Mouse (Mus musculus): ENCODE measurements at regions not wholly inside any gene's neighbourhood (a gene's known extent, or its start where the extent isn't known, plus 50 kb on each side); places are given as distances from the start of the nearest gene placed in this dataset.

GRCm38 (mm10) chr5:51830015-51830414 lies 262.5 kb upstream of the Ppargc1a start:
- DNase-seq, result no peak

GRCm38 (mm10) chr5:51829606-51830005 lies 262.1 kb upstream of the Ppargc1a start:
- no peak for DNase-seq

- no peak for DNase-seq
Observed at GRCm38 (mm10) chr5:51829020-51829419, 261.5 kb upstream of the Ppargc1a start.

DNA sequence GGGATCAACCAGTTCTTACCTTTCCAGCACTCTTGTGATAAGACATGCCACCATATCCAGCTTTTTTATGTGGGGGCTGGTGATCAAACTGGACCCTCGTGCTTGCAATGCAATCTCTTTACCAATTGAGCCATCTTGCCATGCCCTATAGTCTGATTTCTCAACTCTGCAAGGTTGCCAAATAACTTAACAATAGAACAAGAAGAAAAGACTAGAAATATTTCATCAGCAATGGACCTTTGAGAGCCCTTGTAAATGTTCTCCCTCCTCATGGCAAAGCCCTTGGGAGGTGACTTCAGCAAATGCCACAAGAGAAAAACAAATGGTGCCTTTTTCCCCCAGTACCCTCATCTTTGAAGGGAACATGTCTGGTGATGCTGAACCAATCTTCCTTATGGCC lies 258.7 kb upstream of the Ppargc1a start:
- DNase-seq, result no peak

DNA sequence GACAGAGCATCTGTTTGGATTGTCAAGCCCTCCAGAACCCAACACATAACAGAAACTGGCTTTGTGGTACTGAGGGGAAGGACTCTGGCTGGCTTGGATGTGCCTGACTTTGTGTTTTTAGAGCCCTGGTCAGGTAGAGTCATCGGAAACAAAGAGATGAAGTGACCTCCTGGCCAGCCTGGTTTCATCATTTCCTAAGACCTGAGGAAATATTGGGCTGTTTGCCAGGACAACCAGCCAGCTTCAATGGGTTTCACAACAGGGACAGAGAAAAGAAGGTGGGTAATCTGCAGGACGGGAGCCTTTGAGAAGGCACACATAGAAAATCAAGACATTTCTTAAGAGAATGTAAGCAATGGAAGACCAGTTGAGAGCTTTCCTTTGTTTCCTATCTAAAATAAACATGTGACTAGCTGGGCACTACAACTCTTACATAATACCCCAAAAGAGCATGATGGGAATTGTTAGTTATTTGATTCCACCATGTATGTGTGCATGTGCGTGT lies 258.1 kb upstream of the Ppargc1a start:
- DNase-seq, result no peak

DNA sequence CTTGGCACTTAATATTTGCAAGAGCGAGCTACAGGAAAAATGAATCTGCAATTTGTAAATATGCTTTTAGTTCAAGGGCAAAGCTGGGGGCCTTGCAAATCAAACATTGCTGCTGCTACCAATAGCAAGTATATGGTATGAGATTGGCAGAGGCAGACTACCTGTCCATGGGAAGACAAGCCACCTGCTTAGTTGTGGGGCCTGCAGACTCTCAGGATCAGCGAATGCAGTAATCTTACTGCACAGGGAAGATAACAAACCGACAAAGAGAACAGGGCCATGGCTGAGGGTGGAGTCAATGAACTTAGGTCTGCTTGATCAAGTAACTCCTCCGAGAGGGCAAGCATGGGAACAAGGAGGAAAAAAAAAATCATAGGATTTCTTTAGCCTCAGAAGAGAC lies 257.2 kb upstream of the Ppargc1a start:
- DNase-seq, result no peak

- DNase-seq, result no peak
Observed at GRCm38 (mm10) chr5:51823657-51824056, 256.1 kb upstream of the Ppargc1a start.

DNA sequence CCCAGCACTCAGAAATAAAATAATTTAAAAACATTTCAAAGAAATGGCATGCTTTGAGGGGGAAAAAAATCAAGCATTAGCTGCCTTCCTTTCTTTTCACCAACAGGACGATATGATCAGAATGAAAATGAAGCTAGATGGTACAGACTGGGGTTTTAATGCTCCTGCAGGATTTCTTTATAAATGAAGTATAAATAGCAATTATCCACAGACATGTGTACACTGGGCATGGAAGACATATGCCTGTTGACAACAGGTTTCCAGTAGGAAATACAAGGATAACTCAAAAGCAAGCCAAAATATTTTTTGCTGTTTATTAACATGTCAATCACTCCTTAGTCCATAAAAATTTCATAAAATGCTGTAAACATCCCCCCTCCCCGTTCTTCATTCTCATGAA lies 248.7 kb upstream of the Ppargc1a start:
- no peak for DNase-seq

DNA sequence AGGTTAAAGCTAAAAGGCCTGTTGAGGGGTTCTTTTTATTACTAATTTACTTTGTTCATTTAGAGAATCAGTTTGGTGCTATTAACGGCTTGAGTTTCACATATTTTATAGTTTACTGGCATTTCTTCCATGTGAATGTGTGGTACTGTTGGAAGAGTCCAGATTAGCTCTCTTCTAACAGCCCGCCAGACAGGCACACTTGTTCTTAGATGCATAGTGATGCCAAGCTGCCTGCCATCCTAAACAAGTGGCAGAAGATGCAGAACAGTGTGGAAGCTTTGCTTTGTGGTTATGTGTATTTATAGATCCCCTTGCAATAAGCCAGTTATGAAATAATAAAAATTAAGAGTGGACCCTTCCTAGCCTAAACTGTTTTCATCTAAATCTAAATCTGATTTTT lies 244.2 kb upstream of the Ppargc1a start:
- no peak for DNase-seq

DNA sequence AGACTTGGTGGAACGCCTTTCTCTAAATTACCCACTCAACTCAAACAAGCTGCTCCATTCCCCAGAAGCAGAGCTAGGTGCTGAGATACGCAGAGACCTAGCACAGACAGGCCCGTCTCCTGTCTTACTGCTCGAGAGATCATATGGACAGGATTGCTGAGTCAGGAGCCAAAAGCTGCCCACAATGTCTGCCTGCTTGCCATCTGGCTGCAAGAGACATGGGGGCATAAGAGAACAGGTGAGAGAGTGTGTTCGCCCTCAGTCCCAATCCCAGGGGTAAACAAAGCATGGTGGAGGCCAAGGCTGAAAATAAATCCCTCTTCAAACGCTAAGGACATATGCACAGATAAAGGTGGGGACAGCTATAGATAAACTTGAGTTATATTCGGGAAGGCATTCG lies 234.0 kb upstream of the Ppargc1a start:
- no peak for DNase-seq

- DNase-seq, result no peak
Observed at GRCm38 (mm10) chr5:51799371-51800035, 232.0 kb upstream of the Ppargc1a start.

DNA sequence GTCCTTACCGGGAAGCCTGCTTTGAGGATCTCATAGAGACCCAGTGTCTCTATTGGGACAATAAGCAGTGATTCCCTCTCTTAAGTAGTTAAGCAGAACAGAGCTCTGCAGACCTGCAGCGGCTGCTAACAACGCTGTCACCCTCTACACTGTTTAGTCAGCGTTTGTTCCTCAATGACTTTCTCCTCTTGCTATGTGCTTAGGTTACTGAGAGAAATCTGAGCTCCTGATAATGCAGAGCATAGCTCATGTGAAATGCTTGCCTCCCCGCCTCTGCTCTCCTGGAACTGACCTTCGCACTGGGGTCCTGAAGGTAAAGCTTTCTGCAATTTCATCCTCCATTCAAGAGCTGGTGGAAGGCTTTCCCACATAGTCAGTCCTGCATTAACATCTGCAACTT lies 226.6 kb upstream of the Ppargc1a start:
- no peak for DNase-seq

- no peak for DNase-seq
Observed at GRCm38 (mm10) chr5:51792950-51793349, 225.4 kb upstream of the Ppargc1a start.

GRCm38 (mm10) chr5:51788768-51789167 lies 221.2 kb upstream of the Ppargc1a start:
- DNase-seq, result no peak

DNA sequence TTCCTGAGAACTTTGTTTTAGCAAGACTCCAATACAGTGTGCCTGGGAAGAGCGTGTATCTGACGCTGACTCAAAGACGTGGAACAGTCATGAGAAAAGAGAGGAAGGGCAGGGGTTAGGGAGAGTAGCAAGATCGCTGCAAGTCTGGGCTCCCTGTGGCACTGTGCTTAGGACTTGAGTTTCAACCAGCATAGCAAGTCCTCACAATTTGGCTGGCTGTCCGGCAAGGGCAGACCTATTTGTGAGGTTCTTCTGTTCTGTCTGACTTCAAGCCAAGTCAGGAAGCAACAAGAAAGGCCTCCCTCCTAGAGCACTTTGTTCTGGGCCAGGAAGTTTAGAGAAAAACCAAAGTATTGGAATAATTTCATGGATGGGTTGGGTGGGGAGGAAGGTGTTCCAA lies 216.0 kb upstream of the Ppargc1a start:
- no peak for DNase-seq

DNA sequence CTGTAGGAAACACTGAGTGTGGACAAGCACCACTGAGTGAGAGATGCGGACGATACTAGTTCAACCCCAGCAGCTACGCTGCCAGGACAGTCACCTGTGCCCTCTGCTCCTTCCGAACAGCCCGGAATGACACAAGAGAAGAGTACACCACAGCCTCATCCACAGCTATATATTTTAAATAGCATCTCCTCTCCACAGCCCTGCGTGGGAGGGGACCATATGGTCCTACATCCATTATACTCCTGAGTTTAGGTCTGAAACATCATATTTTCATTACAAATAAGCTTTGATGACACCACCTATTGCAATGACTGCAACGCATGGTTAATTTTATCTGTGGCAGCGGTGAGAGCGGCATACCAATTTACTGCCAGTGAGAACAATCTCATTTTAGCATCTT lies 215.6 kb upstream of the Ppargc1a start:
- no peak for DNase-seq

DNA sequence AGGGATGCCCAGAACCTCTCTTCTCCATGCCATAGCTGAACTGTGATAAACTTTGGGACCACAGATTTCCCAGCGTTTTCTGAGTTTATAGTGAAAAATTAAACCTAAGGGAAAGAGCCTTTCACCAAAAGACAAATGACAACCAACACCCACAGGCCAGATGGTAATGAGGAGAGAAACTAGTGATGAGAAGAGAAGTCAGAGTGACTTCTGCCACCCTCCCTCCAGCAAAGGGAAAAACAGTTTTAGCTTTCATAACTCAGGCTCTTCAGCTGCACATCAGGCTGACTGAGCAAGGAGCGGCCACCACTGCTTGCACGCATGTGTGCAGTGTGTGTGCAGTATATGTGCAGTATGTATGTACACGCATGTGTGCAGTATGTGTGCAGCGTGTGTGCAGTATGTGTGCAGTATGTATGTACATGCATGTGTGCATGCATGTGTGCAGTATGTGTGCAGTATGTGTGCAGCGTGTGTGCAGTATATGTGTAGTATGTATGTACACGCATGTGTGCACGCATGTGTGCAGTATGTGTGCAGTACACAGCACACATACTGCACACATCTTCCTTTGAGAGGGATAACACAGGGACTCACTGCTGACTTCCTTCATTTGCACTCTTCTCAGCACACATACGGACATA lies 208.1 kb upstream of the Ppargc1a start:
- DNase-seq, result no peak

- DNase-seq, result no peak
Observed at GRCm38 (mm10) chr5:51771655-51772054, 204.1 kb upstream of the Ppargc1a start.

- no peak for DNase-seq
Observed at GRCm38 (mm10) chr5:51766111-51766510, 198.6 kb upstream of the Ppargc1a start.

DNA sequence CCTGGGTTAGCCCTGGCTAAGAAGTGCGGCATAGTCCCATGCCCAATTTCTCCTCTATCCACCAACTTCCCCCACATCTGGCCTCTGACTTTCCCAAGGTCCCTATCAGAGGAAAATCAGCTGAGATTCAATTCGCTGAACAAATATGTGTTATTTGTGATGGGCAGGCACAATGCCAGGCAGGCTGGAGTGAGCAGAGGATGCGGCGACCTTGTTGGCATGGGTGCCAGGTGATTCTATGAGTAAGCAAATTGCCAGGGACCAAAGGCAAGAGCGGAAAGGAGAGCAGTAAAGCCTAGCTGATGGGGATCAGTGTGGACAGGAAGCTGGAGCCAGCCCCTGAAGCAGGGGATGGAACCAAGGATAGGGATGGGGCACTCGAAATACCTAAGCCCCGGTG lies 196.9 kb upstream of the Ppargc1a start:
- DNase-seq, result no peak

DNA sequence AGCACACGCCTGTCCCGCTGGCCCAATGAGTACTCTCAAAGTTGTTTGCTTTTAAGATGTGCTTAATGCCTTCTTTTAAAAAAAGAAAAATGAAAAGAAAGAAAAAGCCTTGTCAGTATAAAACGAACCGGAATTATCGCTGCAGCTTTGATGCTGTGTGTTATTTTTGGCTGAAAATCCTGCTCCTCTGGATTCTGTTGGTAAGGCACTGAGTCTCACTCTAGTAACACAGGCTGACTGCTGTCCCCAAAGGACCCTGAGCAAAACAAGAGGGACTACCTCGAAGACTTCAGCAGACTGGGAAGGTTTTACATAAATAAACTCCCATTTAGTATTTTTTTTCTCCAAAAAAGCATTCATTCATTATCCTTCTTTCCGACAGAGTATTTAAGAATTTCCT lies 196.1 kb upstream of the Ppargc1a start:
- DNase-seq, result no peak

DNA sequence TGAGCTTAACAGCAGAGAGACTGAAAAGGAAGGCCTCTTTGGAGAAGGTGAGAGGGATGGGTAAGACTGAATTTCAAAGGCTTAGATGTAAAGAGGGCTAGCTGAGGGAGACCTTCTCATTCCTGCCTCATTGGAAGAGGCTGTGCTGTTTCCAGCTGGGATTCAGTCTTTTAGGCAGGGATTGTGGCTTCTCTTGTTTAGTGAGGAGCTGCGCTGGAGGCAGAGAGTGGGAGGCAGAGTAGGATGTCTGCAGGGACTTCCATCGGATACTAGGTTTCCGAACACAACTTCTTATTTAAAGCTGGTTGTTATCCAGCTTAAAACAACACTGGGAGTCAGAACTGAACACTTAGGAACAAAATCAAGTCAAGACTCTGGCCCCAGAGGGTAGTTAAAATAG lies 194.8 kb upstream of the Ppargc1a start:
- no peak for DNase-seq

DNA sequence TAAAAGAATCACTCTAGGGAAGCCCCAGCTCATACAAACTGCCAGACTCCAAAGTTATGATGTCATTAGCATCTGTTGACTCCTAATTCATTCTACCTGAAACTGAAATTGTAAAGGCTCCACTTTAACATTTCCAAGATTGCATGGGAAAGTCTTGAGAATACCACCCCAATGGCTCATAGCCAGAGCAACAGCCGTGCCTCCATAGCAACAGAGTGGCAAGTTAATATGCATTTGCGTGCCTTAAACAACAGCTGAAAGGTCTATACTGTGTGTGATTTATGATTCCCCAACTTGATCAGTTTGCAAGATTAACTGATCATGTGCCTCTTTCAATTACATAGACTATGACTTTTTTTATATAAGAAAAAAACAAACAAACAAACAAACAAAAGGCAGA lies 190.8 kb upstream of the Ppargc1a start:
- no peak for DNase-seq

DNA sequence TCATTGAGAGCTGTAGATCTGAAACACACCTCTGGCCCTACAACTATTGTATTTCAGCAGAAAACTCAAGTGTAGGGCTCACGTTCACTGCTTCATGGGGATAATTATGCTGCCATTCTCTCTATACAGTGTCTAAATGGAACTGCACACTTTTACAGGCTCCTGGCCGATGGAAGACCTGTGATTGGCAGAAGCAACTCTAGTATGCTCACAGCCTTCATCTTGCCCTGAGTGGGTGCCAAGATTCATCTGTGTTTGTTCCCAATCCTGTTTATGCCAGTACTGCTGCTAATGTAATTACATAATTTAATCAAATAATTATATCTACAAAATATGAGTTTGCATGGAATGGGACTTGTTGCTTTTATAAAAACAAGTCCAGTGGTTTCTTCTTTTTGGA lies 190.3 kb upstream of the Ppargc1a start:
- no peak for DNase-seq

GRCm38 (mm10) chr5:51752024-51752423 lies 184.5 kb upstream of the Ppargc1a start:
- no peak for DNase-seq

Data from thymus, postnatal 36 days (tissue).